Mouse (Mus musculus) liver, postnatal 0 days (tissue): ENCODE data around the gene Nisch. TPM values are rescaled to one million over a fixed set of nuclear protein-coding genes. Genes with fewer than 3 reads are reported as not detected.
A peak's percentile ranks its signal among the peaks of the same experiment; 100 is the strongest.

Experiments used
- ATAC-seq: fragments of 200-750 bp; cut with Nextera tagmentation; 2 replicates; pipeline ENCODE4 v1.8.0; 2017; ENCODE audit warnings: mild to moderate bottlenecking, moderate library complexity
- DNase-seq: peaks from one replicate; pipeline ENCODE4 v3.0.0-alpha.2; 2016
- H3K27ac ChIP-seq: fragments of 300-500 bp; sonication (generic); 2 replicates; pipeline ENCODE4 v1.5.1; 2014; ENCODE audit warnings: antibody characterized with exemption, moderate library complexity, mild to moderate bottlenecking, low read depth
- H3K27me3 ChIP-seq: fragments of 300-500 bp; sonication (generic); 2 replicates; pipeline ENCODE4 v1.6.1; 2014; ENCODE audit warnings: low read length, control low read depth, mixed read lengths; ENCODE audit not compliant: insufficient read depth
- H3K36me3 ChIP-seq: fragments of 300-500 bp; sonication (generic); replicated peaks from 2 replicates; pipeline ENCODE4 v1.6.1; 2014; ENCODE audit warnings: mild to moderate bottlenecking, control low read depth, low read length, moderate library complexity, mixed read lengths; ENCODE audit not compliant: insufficient read depth
- H3K4me1 ChIP-seq: fragments of 300-500 bp; sonication (generic); 2 replicates; pipeline ENCODE4 v1.6.1; 2014; ENCODE audit warnings: antibody characterized with exemption, mild to moderate bottlenecking, control low read depth; ENCODE audit not compliant: insufficient read depth
- H3K4me2 ChIP-seq: fragments of 300-500 bp; sonication (generic); 2 replicates; pipeline ENCODE4 v1.6.1; 2014; ENCODE audit warnings: low read depth, mild to moderate bottlenecking, low read length, moderate library complexity, mixed read lengths
- H3K4me3 ChIP-seq: fragments of 300-500 bp; sonication (generic); 2 replicates; pipeline ENCODE4 v1.5.1; 2014; ENCODE audit warnings: low read depth, low read length
- H3K9ac ChIP-seq: fragments of 300-500 bp; sonication (generic); replicated peaks from 2 replicates; pipeline ENCODE4 v1.6.1; 2014; ENCODE audit warnings: mild to moderate bottlenecking, moderate library complexity
- H3K9me3 ChIP-seq: fragments of 300-500 bp; sonication (generic); 2 replicates; pipeline ENCODE4 v1.6.1; 2016; ENCODE audit warnings: mild to moderate bottlenecking, control low read depth, low read length, mixed read lengths
- CTCF ChIP-seq: sonication (generic); IDR thresholded peaks from 2 replicates; pipeline ENCODE4 v1.5.1; 2016; ENCODE audit warnings: antibody characterized with exemption, low read depth
- EP300 ChIP-seq: IDR thresholded peaks from 2 replicates; pipeline ENCODE4 v1.6.1; 2016; ENCODE audit warnings: antibody characterized with exemption, low read depth, mild to moderate bottlenecking
- WGBS: fragments of 180-500 bp; shearing (Covaris S2); extraction: QIAGEN DNeasy Blood & Tissue Kit; methylation state at CpG from one replicate; pipeline ENCODE4 v1.1.7; 2014; ENCODE audit not compliant: insufficient replicate concordance; 5-methylcytosine and 5-hydroxymethylcytosine counted together
- polyA plus RNA-seq: library from polyadenylated mRNA; unstranded; fragments of >200 nt; fragmentation: Nextera tagmentation; extraction: Ambion mirVana; gene quantifications from 2 replicates; pipeline ENCODE4 v1.2.1, GENCODE M21; 2015

Gene Nisch
- polyA plus RNA-seq, 1 experiment from 2014 or later = 65.0 TPM

- H3K9ac ChIP-seq = peak overlapping the region; percentile 50; the same call in 1 of the 2 replicates
- DNase-seq = peak; percentile 53
- no peaks in the 10 kb centered on the region for H3K9me3 ChIP-seq
- peak overlapping the region; percentile 69 for H3K27ac ChIP-seq
- TF ChIP-seq CTCF = no peak
- no peak for TF ChIP-seq EP300
- peak; percentile 25 for ATAC-seq
- peak overlapping the region; percentile 24 for H3K4me3 ChIP-seq
- WGBS = 22% methylated on average over 10 of the region's 10 CpGs
- H3K4me2 ChIP-seq = peak overlapping the region; percentile 44; the same call in 1 of the 2 replicates
- peaks cover 40% of the 10 kb centered on the region for H3K4me1 ChIP-seq
- H3K36me3 ChIP-seq = peaks cover 10% of the 10 kb centered on the region
- no peaks in the 10 kb centered on the region for H3K27me3 ChIP-seq
These were observed 50.6 kb downstream of the Nisch start for GRCm38 (mm10) chr14:31165991-31166630.

GRCm38 (mm10) chr14:31165458-31165857 lies 51.3 kb downstream of the Nisch start:
- H3K36me3 ChIP-seq = peaks cover 3% of the 10 kb centered on the region; the same call in 1 of the 2 replicates
- H3K9ac ChIP-seq = 0 out of 2 replicates have a peak overlapping the region, but pooled peaks have one; percentile 0
- 0 out of 2 replicates have a peak overlapping the region, but pooled peaks have one; percentile 22 for H3K4me2 ChIP-seq
- WGBS = 44% methylated on average over 7 of the region's 7 CpGs
- no peak for TF ChIP-seq CTCF
- TF ChIP-seq EP300 = no peak
- peaks cover 41% of the 10 kb centered on the region for H3K4me1 ChIP-seq
- H3K4me3 ChIP-seq = no peak overlapping the region
- H3K9me3 ChIP-seq = no peaks in the 10 kb centered on the region
- ATAC-seq (no peak), DNase-seq (no peak)
- peak overlapping the region; percentile 34; the same call in 1 of the 2 replicates for H3K27ac ChIP-seq
- no peaks in the 10 kb centered on the region for H3K27me3 ChIP-seq

- Histone ChIP-seq H3K27ac (no peak overlapping the region), H3K36me3 (no peaks in the 10 kb centered on the region), H3K27me3 (no peaks in the 10 kb centered on the region), H3K4me1 (peaks cover 41% of the 10 kb centered on the region), H3K4me3 (no peak overlapping the region), H3K9ac (0 out of 2 replicates have a peak overlapping the region, but pooled peaks have one; percentile 0), H3K4me2 (no peak overlapping the region), H3K9me3 (no peaks in the 10 kb centered on the region)
- TF ChIP-seq CTCF (no peak), EP300 (no peak)
- ATAC-seq = no peak
- no peak for DNase-seq
- 47% methylated on average over 2 of the region's 2 CpGs for WGBS
These were observed 51.7 kb downstream of the Nisch start for GRCm38 (mm10) chr14:31165010-31165409.

GRCm38 (mm10) chr14:31164067-31164466 lies 52.7 kb downstream of the Nisch start:
- Histone ChIP-seq H3K4me2 (no peak overlapping the region), H3K27ac (0 out of 2 replicates have a peak overlapping the region, but pooled peaks have one; percentile 16), H3K36me3 (no peaks in the 10 kb centered on the region), H3K4me3 (no peak overlapping the region), H3K9me3 (no peaks in the 10 kb centered on the region), H3K27me3 (no peaks in the 10 kb centered on the region), H3K9ac (no peak overlapping the region), H3K4me1 (peaks cover 45% of the 10 kb centered on the region)
- ATAC-seq = peak; percentile 12; the same call in 1 of the 2 replicates
- no peak for TF ChIP-seq CTCF
- TF ChIP-seq EP300 = no peak
- DNase-seq = no peak
- 44% methylated on average over 8 of the region's 8 CpGs for WGBS

DNA sequence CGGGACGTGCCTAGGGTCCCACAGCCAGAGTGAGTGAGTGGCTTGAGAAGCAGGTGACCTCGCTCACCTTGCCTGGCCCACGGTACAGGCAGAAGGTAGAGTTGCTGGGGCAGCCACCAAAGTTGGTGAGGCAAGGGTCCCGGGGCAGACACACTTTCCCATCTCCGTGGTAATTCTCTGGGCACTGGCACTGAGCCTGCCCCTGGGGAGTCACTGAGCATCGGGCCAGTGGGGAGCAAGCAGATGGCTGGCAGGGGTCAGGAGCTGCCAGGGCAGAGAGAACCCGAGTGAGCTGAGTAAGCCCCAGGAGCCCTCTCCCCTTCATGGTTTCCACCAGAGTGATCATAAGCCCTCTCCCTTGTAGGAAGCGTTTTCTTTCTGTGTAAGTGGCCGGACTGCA lies 55.1 kb downstream of the Nisch start:
- ATAC-seq (no peak), DNase-seq (no peak)
- peaks cover 1% of the 10 kb centered on the region; the same call in 1 of the 2 replicates for H3K36me3 ChIP-seq
- H3K4me3 ChIP-seq = no peak overlapping the region
- TF ChIP-seq CTCF = no peak
- TF ChIP-seq EP300 = no peak
- H3K27me3 ChIP-seq = no peaks in the 10 kb centered on the region
- peaks cover 42% of the 10 kb centered on the region for H3K4me1 ChIP-seq
- no peak overlapping the region for H3K27ac ChIP-seq
- peak overlapping the region; percentile 39; the same call in 1 of the 2 replicates for H3K4me2 ChIP-seq
- no peak overlapping the region for H3K9ac ChIP-seq
- H3K9me3 ChIP-seq = no peaks in the 10 kb centered on the region
- 68% methylated on average over 10 of the region's 10 CpGs for WGBS

DNA sequence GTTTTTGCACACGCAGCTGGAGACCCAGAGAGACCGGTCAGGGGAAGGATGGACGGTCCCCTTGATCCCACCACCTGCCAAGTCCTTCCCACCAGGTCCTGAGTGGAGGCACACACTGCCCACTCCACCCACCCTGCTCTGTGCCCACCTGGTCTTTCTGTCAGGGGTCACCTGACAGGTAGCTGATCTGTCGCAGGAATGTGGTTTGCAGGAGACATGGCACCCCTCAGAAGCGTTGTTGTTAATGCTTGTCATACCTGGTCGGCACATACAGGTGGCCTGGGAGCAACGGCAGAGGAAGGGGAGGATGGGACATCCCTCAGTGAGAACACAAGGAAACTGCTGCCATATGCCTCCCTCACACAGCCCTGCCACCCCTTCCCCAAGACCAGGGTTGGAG lies 55.6 kb downstream of the Nisch start:
- Histone ChIP-seq H3K9ac (no peak overlapping the region), H3K27me3 (no peaks in the 10 kb centered on the region), H3K4me1 (peaks cover 38% of the 10 kb centered on the region), H3K4me2 (peak overlapping the region; percentile 39; the same call in 1 of the 2 replicates), H3K36me3 (peaks cover 2% of the 10 kb centered on the region; the same call in 1 of the 2 replicates), H3K27ac (0 out of 2 replicates have a peak overlapping the region, but pooled peaks have one; percentile 84), H3K4me3 (no peak overlapping the region), H3K9me3 (no peaks in the 10 kb centered on the region)
- DNase-seq (no peak), ATAC-seq (no peak)
- TF ChIP-seq CTCF = no peak
- no peak for TF ChIP-seq EP300
- 80% methylated on average over 7 of the region's 7 CpGs for WGBS
